Mouse (Mus musculus): ENCODE measurements around the gene Olfr145.

GRCm38 (mm10) chr9:37871536-37871935, 25.0 kb upstream of the Olfr145 start:
- TF ChIP-seq CTCF (IDR thresholded peaks at IDR 0.05; ENCODE audit: control insufficient read depth, insufficient read depth, insufficient replicate concordance, low read depth, low read length) (no peak), POLR2A (IDR thresholded peaks at IDR 0.05; ENCODE audit: control insufficient read depth, low read depth, low read length) (no peak)
